Mouse (Mus musculus) G1E-ER4 (cell line): ENCODE data around the gene Sh3bgr. TPM values are rescaled to one million over a fixed set of nuclear protein-coding genes. Genes with fewer than 3 reads are reported as not detected.

Source experiments
- GATA1 ChIP-seq: IDR thresholded peaks from one replicate; pipeline ENCODE4 v1.8.0; 2012; ENCODE audit warnings: low read length, inconsistent platforms
- polyA plus RNA-seq: library from polyadenylated mRNA; stranded (reverse); fragments of >175 nt; gene quantifications from 2 replicates; pipeline ENCODE4 v1.2.3, GENCODE M21; 2012

Sh3bgr gene
- polyA plus RNA-seq, 1 experiment: 0.09 TPM

DNA sequence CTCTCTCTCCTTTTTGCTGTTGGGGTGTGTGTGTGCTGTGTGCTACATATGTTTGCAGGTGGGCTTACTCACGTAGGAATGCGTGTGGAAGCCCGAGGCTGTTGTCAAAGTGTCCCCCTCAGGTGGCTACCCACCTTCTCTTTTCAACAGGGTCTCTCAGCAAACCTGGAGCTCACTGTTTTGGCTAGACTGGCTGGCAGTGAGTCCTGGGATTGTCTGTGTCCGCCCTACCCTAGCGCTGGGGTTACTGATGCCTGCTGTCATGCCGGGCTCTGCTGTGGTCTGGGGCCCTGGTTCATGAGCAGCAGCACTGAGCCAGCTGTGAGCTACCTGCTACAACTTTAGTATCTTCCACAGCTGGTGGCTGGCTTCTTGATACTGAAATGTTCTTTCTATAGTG lies 44.2 kb downstream of the Sh3bgr start:
- no peak for TF ChIP-seq GATA1

DNA sequence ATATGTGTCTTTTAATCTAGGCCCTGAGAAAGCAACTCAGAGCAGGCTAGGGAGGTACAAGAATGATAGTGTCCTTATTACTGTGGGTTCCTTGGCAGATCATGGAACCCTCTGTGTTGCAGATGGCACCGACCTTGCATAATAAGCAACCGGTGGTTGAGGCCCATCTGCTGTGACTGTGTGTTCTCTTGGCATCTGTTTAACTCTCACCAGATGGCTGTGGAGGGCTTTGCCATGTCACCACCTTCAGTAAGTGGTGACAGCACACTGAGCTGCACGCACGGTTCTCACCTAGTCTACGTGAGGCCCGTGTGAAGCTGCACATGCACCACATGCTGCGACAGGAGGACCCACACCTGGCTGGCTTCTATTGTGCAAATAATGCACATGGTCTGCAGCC lies 49.4 kb downstream of the Sh3bgr start:
- no peak for TF ChIP-seq GATA1

DNA sequence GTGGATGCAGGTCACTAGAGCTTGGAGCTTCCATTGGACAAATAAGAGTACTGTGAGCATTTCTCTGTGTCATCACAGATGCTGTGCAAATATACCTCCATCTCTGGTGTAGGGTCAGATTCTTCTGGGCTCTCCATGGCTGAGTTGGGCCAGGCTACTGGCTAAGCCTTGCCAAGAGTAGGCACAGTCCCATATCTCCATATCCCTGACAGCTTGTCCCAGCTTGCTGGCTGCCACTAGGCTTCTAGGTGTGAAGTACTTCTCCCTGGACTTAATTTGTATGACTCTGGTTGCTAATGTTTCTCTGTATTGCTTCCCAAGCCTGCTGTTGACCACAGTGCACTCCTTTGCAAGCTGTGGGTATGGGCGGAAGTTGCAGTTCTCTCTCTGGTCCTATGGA lies 51.9 kb downstream of the Sh3bgr start:
- no peak for TF ChIP-seq GATA1

DNA sequence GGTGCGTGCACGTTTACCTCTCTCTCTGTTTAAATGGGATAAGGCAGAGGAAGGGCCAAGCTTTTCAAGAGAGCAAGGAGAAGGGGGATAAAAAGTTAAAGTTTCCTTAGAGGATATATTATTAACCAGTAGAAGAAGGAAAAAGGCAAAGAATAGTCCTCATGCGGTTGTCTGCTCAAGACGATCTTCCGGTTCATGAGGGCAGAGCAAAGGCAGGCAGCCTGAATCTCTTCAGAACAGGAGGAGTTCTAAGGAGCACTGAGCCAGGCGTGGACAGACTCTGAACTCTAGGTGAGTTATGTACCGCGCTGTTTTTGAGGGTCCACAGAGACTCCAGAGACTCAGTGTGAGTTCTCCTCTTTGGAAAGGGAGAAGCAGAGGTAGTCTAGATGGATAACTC lies 58.2 kb downstream of the Sh3bgr start:
- TF ChIP-seq GATA1: no peak

DNA sequence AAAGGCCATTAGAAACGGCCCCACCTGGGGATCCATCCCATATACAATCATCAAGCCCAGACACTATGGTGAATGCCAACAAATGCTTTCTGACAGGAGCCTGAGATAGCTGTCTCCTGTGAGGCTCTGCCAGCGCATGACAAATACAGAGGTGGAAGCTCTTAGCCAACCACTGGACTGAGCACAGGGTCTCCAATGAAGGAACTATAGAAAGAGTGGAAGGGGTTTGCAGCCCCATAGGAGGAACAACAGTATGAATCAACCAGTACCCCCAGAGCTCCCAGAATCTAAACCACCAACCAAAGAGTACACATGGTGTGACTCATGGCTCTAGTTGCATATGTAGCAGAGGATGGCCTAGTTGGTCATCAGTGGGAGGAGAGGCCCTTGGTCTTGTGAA lies 71.5 kb downstream of the Sh3bgr start:
- TF ChIP-seq GATA1: no peak

DNA sequence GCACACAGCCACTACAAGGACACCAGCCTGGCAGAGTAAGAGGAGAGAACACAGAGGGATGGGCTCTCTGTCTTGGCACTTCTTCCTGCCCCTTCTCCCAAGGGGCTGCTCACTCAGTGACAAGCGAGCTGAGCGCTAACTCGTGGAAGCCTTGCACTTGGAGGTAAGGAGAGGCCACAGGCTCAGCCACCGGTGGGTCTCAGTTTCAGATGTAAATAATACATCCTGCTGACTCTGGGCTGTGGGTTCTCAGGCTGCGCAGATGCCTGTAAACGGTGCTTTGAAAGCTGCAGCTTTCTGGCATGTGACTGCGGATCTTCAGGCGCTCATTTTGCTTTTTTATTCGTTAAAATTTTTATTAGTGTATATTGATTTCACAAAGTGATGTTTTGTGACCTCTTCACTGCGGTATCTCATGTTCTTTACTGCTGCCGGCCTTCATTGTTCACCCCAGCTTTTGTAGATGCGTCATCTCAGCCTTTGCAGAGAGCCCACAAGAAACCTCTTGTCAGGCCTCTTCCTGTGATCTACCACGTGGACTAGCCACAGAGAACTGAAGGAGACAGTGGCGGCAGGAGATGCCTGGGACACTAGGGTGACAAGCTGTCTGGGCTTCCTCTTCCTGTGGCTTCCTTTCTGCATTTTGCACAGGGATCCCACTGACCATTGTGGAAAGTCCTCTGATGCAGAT lies 72.8 kb downstream of the Sh3bgr start:
- no peak for TF ChIP-seq GATA1

DNA sequence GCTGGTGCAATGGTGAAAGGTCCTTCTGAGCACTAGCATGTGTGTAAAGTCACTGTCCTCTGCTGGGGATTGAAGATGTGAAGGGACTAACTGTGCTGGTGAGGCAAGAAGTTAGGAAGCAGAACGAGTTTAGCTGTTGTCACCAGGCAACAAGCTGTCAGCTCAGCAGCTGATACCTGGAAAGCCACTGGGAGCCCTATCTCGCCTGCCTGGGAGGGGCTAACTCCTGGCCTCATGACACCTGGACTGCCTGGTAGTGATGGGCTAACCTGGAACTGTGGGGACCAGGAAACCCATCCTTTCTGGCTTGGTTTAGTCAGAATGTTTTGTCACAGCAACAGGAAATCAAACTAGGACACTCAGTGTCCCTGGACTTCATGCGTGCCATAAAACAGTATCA lies 76.3 kb downstream of the Sh3bgr start:
- no peak for TF ChIP-seq GATA1

Other genes starting within 250 kb of the Sh3bgr start
- gene Psmg1, start 209.5 kb upstream of the Sh3bgr start, polyA plus RNA-seq: 98.5 and 158 TPM in 2 replicates
- 11.1 and 14.4 TPM in 2 replicates for gene Brwd1, start 117.9 kb upstream of the Sh3bgr start, polyA plus RNA-seq
- 194 and 255 TPM in 2 replicates for gene Hmgn1, start 72.7 kb upstream of the Sh3bgr start, polyA plus RNA-seq
- 5.2 and 5.3 TPM in 2 replicates for gene Wrb, start 55.0 kb upstream of the Sh3bgr start, polyA plus RNA-seq
- not detected in 2 replicates for gene Lca5l, start 8.2 kb upstream of the Sh3bgr start, polyA plus RNA-seq
- gene B3galt5, start 35.4 kb downstream of the Sh3bgr start, polyA plus RNA-seq: not detected in 2 replicates
- not detected in 2 replicates for gene Itgb2l, start 243.2 kb downstream of the Sh3bgr start, polyA plus RNA-seq